Mouse (Mus musculus): Measurements from ENCODE around the gene Gm42906.

- TF ChIP-seq CTCF (conservative IDR thresholded peaks at IDR 0.05; ENCODE audit: low read length) (no peak), NANOG (IDR thresholded peaks at IDR 0.05; ENCODE audit: borderline replicate concordance, low read length) (no peak)
Measured at GRCm38 (mm10) chr5:151071430-151071829, 356.5 kb downstream of the Gm42906 start.
